Mouse (Mus musculus) liver (tissue): ENCODE results near the gene Gm35315.
"Not testable (repeated sequence)": the region's sequence is repeated elsewhere in the genome, so short reads cannot be mapped to it uniquely, and the experiment has no call there.

Experiments
- DNase-seq: peaks from one replicate; pipeline ENCODE4 v3.0.0-alpha.2; 2020; ENCODE audit warnings: mixed read lengths

Gm35315 gene

DNA sequence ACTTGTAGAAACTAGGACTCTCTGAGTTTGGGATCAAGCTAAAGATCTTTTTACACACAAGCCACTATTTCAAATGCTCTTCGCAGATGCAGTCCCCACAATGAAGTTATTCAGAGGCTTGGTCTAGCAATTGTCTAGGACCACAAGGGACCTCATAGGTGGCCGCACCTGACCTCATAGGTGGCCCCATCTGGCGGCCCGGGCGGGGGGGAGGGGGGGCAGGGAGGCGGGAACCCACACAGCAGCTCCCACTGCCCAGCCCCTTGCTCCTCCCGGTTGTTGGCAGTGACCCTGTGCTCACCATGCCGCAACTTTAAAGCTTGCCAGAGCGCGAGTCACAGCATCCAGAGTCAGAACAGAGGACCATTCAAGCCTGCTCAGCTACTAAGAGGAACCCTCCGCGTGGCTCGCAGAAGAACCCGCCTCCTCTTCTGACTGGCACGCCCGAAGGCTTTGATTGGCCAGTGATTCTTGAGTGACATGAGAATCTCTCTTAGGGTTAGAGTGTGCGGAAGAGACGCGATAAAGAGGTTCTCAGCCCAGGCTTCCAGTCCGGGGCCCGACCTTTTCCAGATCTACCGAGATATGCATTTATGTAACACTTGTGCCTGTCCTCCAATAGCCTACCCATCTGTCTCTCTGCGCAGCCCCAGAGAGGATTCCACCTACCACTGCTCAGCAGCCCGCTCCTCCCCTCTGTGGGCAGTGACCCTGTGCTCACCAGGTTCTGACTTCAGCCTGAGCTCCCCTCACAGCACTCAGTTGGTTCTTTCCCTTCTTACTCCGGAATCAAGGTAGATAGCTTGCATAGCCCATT, at the start of gene Gm35315:
Gm35315 (minus strand) TSS at position 391 of the 817 bp plus-strand sequence.
- peak; percentile 88 for DNase-seq

GRCm38 (mm10) chr5:110143007-110143406, 48.8 kb upstream of the Gm35315 start:
- no peak for DNase-seq

GRCm38 (mm10) chr5:110142309-110142708, 48.1 kb upstream of the Gm35315 start:
- DNase-seq = no peak

- no peak for DNase-seq
Observed at GRCm38 (mm10) chr5:110140424-110140823, 46.2 kb upstream of the Gm35315 start.

GRCm38 (mm10) chr5:110139325-110139724, 45.1 kb upstream of the Gm35315 start:
- DNase-seq = no peak

- no peak for DNase-seq
Observed at GRCm38 (mm10) chr5:110137816-110138215, 43.6 kb upstream of the Gm35315 start.

- DNase-seq = no peak
Observed at GRCm38 (mm10) chr5:110136087-110136464, 41.9 kb upstream of the Gm35315 start.

DNA sequence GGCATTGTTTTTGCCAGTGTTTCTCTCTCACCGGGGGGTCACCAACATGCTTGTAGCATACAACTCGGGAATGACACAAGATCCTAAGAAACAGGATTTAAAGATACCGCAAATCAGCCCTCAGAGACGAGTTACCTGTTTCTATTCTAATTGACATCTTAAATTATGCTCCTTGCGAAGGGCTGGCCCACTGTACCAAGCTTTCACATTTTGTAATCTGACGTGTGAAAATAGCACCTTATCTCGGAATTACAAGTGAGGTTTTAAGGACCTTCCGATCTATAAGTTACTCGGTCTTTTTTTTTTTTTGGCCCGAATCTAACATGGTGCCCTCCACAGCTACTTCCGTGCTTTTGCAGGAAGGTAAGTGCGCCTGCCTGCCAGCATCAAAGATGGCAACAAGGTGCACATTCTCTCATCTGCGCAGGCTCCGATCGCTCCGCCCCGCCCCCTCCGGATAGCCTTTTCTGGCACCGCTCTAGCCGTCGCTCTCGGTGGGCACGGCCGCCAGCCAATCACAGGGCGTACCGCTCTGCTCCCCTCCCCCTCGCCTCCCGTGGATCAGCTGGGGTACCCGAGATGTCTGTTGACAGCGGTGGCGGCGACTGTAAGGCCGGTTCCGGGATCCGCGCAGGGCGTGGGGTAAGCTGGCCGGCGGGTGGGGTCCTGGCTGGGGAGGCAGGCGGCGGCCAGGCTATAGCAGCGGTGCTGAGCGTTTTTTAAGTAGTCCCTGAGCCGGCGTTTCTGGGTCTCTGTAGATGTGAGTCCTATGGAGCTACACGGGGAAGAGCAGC, 41.3 kb upstream of the Gm35315 start, which contains the start of gene Chfr:
Chfr (plus strand) TSS at position 550 of the 794 bp plus-strand sequence.
- DNase-seq = peak; percentile 100

DNA sequence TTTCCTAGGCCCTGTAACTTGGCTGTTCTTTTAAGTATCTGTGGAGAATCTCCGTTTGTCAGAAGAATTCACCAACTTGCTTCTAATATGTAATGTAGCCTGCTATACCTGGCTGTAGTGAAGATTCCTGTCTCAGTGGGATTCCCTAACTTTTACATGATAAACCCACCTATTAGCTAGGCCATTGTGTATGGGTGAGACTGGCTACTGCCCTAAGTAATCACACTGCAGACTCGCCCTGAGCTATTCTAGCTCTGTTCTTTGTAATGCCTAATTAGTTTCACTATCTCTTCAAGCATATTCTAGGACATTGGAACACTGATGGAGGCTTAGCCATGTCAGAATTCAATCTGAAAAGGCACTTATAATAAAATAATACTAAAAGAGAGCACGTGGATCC, 28.2 kb upstream of the Gm35315 start:
- not testable (repeated sequence) for DNase-seq

- peak; percentile 91 for DNase-seq
Observed at GRCm38 (mm10) chr5:110109991-110110441, 15.8 kb upstream of the Gm35315 start, which contains the start of gene Zfp605. Gene Zfp605, plus strand, starts transcription at chr5:110110092.

- DNase-seq = no peak
Observed at GRCm38 (mm10) chr5:110108305-110108628, 14.0 kb upstream of the Gm35315 start.

GRCm38 (mm10) chr5:110107581-110108304, 13.5 kb upstream of the Gm35315 start, which contains the start of gene Gtpbp6:
Gene Gtpbp6, minus strand, starts transcription at chr5:110108197.
- peak; percentile 98 for DNase-seq

DNA sequence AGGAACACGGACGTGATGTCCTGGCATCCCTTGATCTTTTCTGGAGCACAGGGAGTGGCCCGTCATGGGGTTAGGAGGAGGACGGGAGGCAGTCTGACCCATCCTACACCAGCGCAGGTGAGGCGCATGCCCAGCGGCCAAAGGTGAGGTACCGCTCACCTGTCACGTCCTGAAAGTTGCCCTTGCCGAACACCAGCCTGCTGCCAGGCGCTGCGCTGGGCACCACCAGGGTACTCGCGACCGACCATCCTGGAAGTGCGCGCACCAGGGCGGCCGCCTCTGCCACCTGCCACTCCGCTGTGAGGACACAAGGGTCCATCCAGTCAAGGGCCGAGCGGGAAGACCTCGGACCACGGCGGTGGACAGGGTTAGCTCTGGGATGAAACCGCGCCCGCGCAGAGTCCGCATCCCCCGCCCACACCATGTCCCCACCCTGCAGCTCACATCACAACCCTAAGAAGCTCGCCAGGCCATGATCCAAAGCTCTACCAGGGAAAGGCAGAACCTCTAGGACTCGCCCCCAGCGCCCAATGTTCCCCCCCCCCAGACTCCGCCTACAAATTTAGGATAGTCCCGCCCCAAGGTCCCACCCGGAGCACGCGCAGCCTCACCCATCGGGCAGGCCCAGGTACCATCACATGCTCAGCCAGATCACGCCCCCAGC, 12.8 kb upstream of the Gm35315 start:
- DNase-seq = no peak

- DNase-seq = no peak
Observed at GRCm38 (mm10) chr5:110106140-110106871, 12.1 kb upstream of the Gm35315 start.

- DNase-seq = no peak
Observed at GRCm38 (mm10) chr5:110104616-110105380, 10.6 kb upstream of the Gm35315 start.

- DNase-seq = no peak
Observed at GRCm38 (mm10) chr5:110103901-110104615, 9.8 kb upstream of the Gm35315 start.

DNA sequence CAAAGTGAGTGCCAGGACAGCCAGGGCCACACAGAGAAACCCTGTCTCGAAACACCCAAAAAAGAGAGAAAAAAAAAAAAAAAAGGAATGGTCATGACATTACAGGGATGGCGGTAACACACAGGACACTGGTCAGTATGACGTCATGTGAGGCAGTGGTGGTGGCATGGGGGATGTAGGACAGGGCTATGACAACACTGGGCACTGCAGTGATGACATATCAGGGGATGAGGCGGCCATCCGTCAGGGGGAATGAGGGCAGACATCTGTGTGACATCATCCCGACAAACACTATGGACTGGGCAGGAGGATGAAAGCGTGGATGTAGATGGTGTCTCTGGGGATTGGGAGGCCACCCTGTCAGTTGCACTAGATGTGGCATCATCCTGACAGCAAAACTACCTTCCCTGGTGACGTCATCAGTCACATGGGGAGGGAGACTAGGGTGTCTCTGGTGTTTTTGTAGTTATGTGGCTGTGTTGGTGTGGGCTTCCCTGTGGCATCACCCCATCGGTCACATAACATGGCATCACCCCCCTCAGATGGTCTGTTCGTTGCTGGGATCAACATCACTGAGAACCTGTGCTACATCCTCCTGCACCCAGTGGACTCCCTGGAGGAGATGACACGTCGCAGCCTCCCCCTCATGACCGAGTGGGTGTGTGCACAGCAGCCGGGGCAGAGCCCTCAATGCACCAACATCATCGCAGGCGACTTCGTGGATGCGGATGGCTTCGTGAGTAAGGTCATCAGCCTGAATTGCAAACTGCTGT, 8.8 kb upstream of the Gm35315 start:
- no peak for DNase-seq

GRCm38 (mm10) chr5:110102429-110102828, 8.2 kb upstream of the Gm35315 start:
- DNase-seq = no peak

- peak; percentile 48 for DNase-seq
Observed at GRCm38 (mm10) chr5:110101716-110102347, 7.6 kb upstream of the Gm35315 start.
